Mouse (Mus musculus) MEL (cell line): ENCODE results near the gene Sall1. TPM values are rescaled to one million over a fixed set of nuclear protein-coding genes. Genes with fewer than 3 reads are reported as not detected.

Experiments
- DNase-seq: peaks from one replicate; pipeline ENCODE4 v3.0.0; 2011; ENCODE audit warnings: low read depth, low spot score
- H3K27ac ChIP-seq: 2 replicates; pipeline ENCODE4 v1.5.1; 2012; ENCODE audit warnings: low read depth, mild to moderate bottlenecking, control low read depth, low read length, moderate library complexity; ENCODE audit not compliant: control insufficient read depth
- H3K27me3 ChIP-seq, 2 experiments: fragments of 150-350 bp in 1 of 2; sonication (generic) in 1 of 2; 2 replicates each; pipeline ENCODE4 v1.6.1; 2012; ENCODE audit warnings: low read length in 2 of 2, mild to moderate bottlenecking in 2 of 2, improper control_type of control experiment in 1 of 2, moderate library complexity in 1 of 2; ENCODE audit not compliant: insufficient read depth in 2 of 2, control insufficient read depth in 1 of 2
- H3K36me3 ChIP-seq, 2 experiments: 2 replicates each; pipeline ENCODE4 v1.6.1; 2012 to 2014; ENCODE audit warnings: low read length in 2 of 2, improper control_type of control experiment in 1 of 2, inconsistent platforms in 1 of 2, mild to moderate bottlenecking in 1 of 2; ENCODE audit not compliant: insufficient read depth in 2 of 2, control insufficient read depth in 1 of 2
- H3K4me1 ChIP-seq, 2 experiments: fragments of 150-350 bp in 1 of 2; sonication (generic) in 1 of 2; 2 replicates each; pipeline ENCODE4 v1.6.1; 2012; ENCODE audit warnings: low read length in 2 of 2, improper control_type of control experiment in 1 of 2, mild to moderate bottlenecking in 1 of 2; ENCODE audit not compliant: insufficient read depth in 2 of 2, control insufficient read depth in 1 of 2
- H3K4me3 ChIP-seq, 2 experiments: fragments of 150-350 bp in 1 of 2; sonication (generic) in 1 of 2; 2 replicates each; pipeline ENCODE4 v1.5.1; 2012; ENCODE audit warnings: low read depth in 2 of 2, low read length in 2 of 2, mild to moderate bottlenecking in 2 of 2, moderate library complexity in 2 of 2, control low read depth in 1 of 2, improper control_type of control experiment in 1 of 2; ENCODE audit not compliant: control insufficient read depth in 1 of 2, insufficient read depth in 1 of 2
- H3K79me2 ChIP-seq: 2 replicates; pipeline ENCODE4 v1.6.1; 2012; ENCODE audit warnings: mild to moderate bottlenecking, low read length, moderate library complexity; ENCODE audit not compliant: control insufficient read depth, poor library complexity, insufficient read depth
- H3K9ac ChIP-seq: 2 replicates; pipeline ENCODE4 v1.6.1; 2012; ENCODE audit warnings: low read depth, mild to moderate bottlenecking, control low read depth, low read length, moderate library complexity; ENCODE audit not compliant: control insufficient read depth, poor library complexity, severe bottlenecking
- H3K9me3 ChIP-seq: fragments of 150-350 bp; sonication (generic); replicated peaks from 2 replicates; pipeline ENCODE4 v1.6.1; 2012; ENCODE audit warnings: mild to moderate bottlenecking, low read length, improper control_type of control experiment, moderate library complexity; ENCODE audit not compliant: insufficient read depth
- BHLHE40 ChIP-seq: IDR thresholded peaks from 2 replicates; pipeline ENCODE4 v1.6.1; 2012; ENCODE audit warnings: low read depth, mild to moderate bottlenecking, inconsistent platforms, low read length, improper control_type of control experiment, borderline replicate concordance
- CHD1 ChIP-seq: IDR thresholded peaks from 2 replicates; pipeline ENCODE4 v1.6.1; 2012; ENCODE audit warnings: low read depth, mild to moderate bottlenecking, inconsistent platforms, low read length, improper control_type of control experiment
- CHD2 ChIP-seq: IDR thresholded peaks from 2 replicates; pipeline ENCODE4 v1.6.1; 2011; ENCODE audit warnings: low read length, improper control_type of control experiment
- CTCF ChIP-seq, 3 experiments: IDR thresholded peaks in 2 of 3; conservative IDR thresholded peaks in 1 of 3; 2 replicates each; pipeline ENCODE4 v1.5.1; 2011 to 2012; ENCODE audit warnings: low read length in 3 of 3, low read depth in 2 of 3, mild to moderate bottlenecking in 2 of 3, improper control_type of control experiment in 1 of 3, inconsistent platforms in 1 of 3, mixed read lengths in 1 of 3, moderate library complexity in 1 of 3; ENCODE audit not compliant: control insufficient read depth in 1 of 3, insufficient read depth in 1 of 3, poor library complexity in 1 of 3, severe bottlenecking in 1 of 3
- EP300 ChIP-seq, 2 experiments: IDR thresholded peaks; 2 replicates each; pipeline ENCODE4 v1.6.1; 2011; ENCODE audit warnings: improper control_type of control experiment in 2 of 2, low read length in 2 of 2, low read depth in 1 of 2, mild to moderate bottlenecking in 1 of 2
- HCFC1 ChIP-seq: IDR thresholded peaks from 2 replicates; pipeline ENCODE4 v1.6.1; 2012; ENCODE audit warnings: low read depth, mild to moderate bottlenecking, inconsistent platforms, low read length, improper control_type of control experiment, moderate library complexity
- MAZ ChIP-seq: IDR thresholded peaks from 2 replicates; pipeline ENCODE4 v1.6.1; 2012; ENCODE audit warnings: low read depth, mild to moderate bottlenecking, inconsistent platforms, low read length, improper control_type of control experiment
- MEF2A ChIP-seq: IDR thresholded peaks from 2 replicates; pipeline ENCODE4 v1.6.1; 2014; ENCODE audit warnings: low read depth, mild to moderate bottlenecking, inconsistent platforms, low read length, improper control_type of control experiment; ENCODE audit not compliant: poor library complexity, insufficient replicate concordance, severe bottlenecking; ENCODE audit errors: extremely low read depth
- MXI1 ChIP-seq: IDR thresholded peaks from 2 replicates; pipeline ENCODE4 v1.6.1; 2011; ENCODE audit warnings: mild to moderate bottlenecking, low read depth, low read length, improper control_type of control experiment
- MYB ChIP-seq: IDR thresholded peaks from 2 replicates; pipeline ENCODE4 v1.6.1; 2011; ENCODE audit warnings: mild to moderate bottlenecking, low read depth, low read length, improper control_type of control experiment
- NELFE ChIP-seq: IDR thresholded peaks from 2 replicates; pipeline ENCODE4 v1.6.1; 2011; ENCODE audit warnings: low read depth, low read length, improper control_type of control experiment
- NRF1 ChIP-seq: IDR thresholded peaks from 2 replicates; pipeline ENCODE4 v1.6.1; 2014; ENCODE audit warnings: low read depth, mild to moderate bottlenecking, inconsistent platforms, low read length, improper control_type of control experiment, moderate library complexity; ENCODE audit not compliant: poor library complexity, insufficient read depth, severe bottlenecking
- POLR2A ChIP-seq, 2 experiments: IDR thresholded peaks; 2 replicates each; pipeline ENCODE4 v1.6.1; 2011 to 2012; ENCODE audit warnings: low read length in 2 of 2, mild to moderate bottlenecking in 2 of 2, control low read depth in 1 of 2, improper control_type of control experiment in 1 of 2, low read depth in 1 of 2, moderate library complexity in 1 of 2; ENCODE audit not compliant: control insufficient read depth in 1 of 2, insufficient read depth in 1 of 2, poor library complexity in 1 of 2
- POLR2AphosphoS5 ChIP-seq: IDR thresholded peaks from 2 replicates; pipeline ENCODE4 v1.6.1; 2012; ENCODE audit warnings: low read depth, borderline replicate concordance, mild to moderate bottlenecking, inconsistent platforms, low read length, moderate library complexity, mixed read lengths
- RAD21 ChIP-seq: IDR thresholded peaks from 2 replicates; pipeline ENCODE4 v1.6.1; 2011; ENCODE audit warnings: mild to moderate bottlenecking, low read depth, low read length, improper control_type of control experiment
- RCOR1 ChIP-seq: IDR thresholded peaks from 2 replicates; pipeline ENCODE4 v1.6.1; 2012; ENCODE audit warnings: low read depth, mild to moderate bottlenecking, inconsistent platforms, low read length, improper control_type of control experiment
- SIN3A ChIP-seq: IDR thresholded peaks from 2 replicates; pipeline ENCODE4 v1.6.1; 2012; ENCODE audit warnings: low read length, improper control_type of control experiment, inconsistent platforms
- TAL1 ChIP-seq: IDR thresholded peaks from 2 replicates; pipeline ENCODE4 v1.6.1; 2012; ENCODE audit warnings: mild to moderate bottlenecking, inconsistent platforms, low read length, moderate library complexity, mixed read lengths
- TBP ChIP-seq: IDR thresholded peaks from 2 replicates; pipeline ENCODE4 v1.8.0; 2011; ENCODE audit warnings: low read depth, low read length, improper control_type of control experiment
- ZMIZ1 ChIP-seq: IDR thresholded peaks from 2 replicates; pipeline ENCODE4 v1.6.1; 2012; ENCODE audit warnings: low read depth, mild to moderate bottlenecking, inconsistent platforms, low read length, improper control_type of control experiment, moderate library complexity
- ZNF384 ChIP-seq: IDR thresholded peaks from 2 replicates; pipeline ENCODE4 v1.6.1; 2012; ENCODE audit warnings: low read depth, mild to moderate bottlenecking, inconsistent platforms, low read length, improper control_type of control experiment
- polyA plus RNA-seq, 2 experiments: library from polyadenylated mRNA; stranded (reverse) in 1 of 2; unstranded in 1 of 2; fragments of >175 nt in 1 of 2; fragments of >200 nt in 1 of 2; gene quantifications; 2 replicates each; pipeline versions ENCODE4 v1.2.1 to v1.2.4; 2012; ENCODE audit warnings: low replicate concordance in 2 of 2, low read depth in 1 of 2; ENCODE audit not compliant: insufficient read length in 2 of 2, insufficient read depth in 1 of 2, missing spikeins in 1 of 2
- total RNA-seq: library from RNA; depleted of rRNA; stranded (reverse); fragments of 300-350 nt; gene quantifications from 2 replicates; pipeline ENCODE4 v1.2.3, GENCODE M21; 2012

The Sall1 gene
- total and polyA plus RNA-seq, 3 experiments = not detected

GRCm38 (mm10) chr8:89003336-89003896 is 40.5 kb downstream of the Sall1 start:
- H3K4me1 ChIP-seq = no peaks in the 10 kb centered on the region
- H3K9ac ChIP-seq = no peak overlapping the region
- no peak overlapping the region for H3K27ac ChIP-seq
- no peaks in the 10 kb centered on the region for H3K36me3 ChIP-seq
- no peak for DNase-seq
- TF ChIP-seq MXI1 = no peak
- TF ChIP-seq TBP = no peak
- TF ChIP-seq CTCF (IDR thresholded peaks at IDR 0.05 in 2 of 3, conservative IDR thresholded peaks at IDR 0.05 in 1 of 3; ENCODE audit: control insufficient read depth in 1 of 3, insufficient read depth in 1 of 3, low read depth in 2 of 3, low read length in 3 of 3, poor library complexity in 1 of 3, severe bottlenecking in 1 of 3) = no peak
- no peak for TF ChIP-seq MYB
- TF ChIP-seq TAL1 = no peak
- no peak for TF ChIP-seq POLR2AphosphoS5
- no peak for TF ChIP-seq BHLHE40
- TF ChIP-seq ZNF384 = no peak
- TF ChIP-seq HCFC1 = no peak
- TF ChIP-seq EP300 (IDR thresholded peaks at IDR 0.05; ENCODE audit: low read depth in 1 of 2, low read length in 2 of 2) = no peak
- no peak for TF ChIP-seq POLR2A (IDR thresholded peaks at IDR 0.05; ENCODE audit: control insufficient read depth in 1 of 2, insufficient read depth in 1 of 2, low read depth in 1 of 2, low read length in 2 of 2, poor library complexity in 1 of 2)
- TF ChIP-seq MEF2A = no peak
- no peak for TF ChIP-seq NELFE
- no peaks in the 10 kb centered on the region for H3K9me3 ChIP-seq
- H3K27me3 ChIP-seq = no peaks in the 10 kb centered on the region
- H3K4me3 ChIP-seq = no peak overlapping the region
- no peaks in the 10 kb centered on the region for H3K79me2 ChIP-seq

GRCm38 (mm10) chr8:89002128-89002527 is 41.8 kb downstream of the Sall1 start:
- no peak overlapping the region for H3K4me3 ChIP-seq
- H3K9ac ChIP-seq = no peak overlapping the region
- no peak overlapping the region for H3K27ac ChIP-seq
- DNase-seq = no peak
- TF ChIP-seq CHD2 (no peak), BHLHE40 (no peak)
- no peaks in the 10 kb centered on the region for H3K36me3 ChIP-seq
- no peaks in the 10 kb centered on the region for H3K79me2 ChIP-seq
- no peaks in the 10 kb centered on the region for H3K4me1 ChIP-seq
- no peaks in the 10 kb centered on the region for H3K27me3 ChIP-seq
- H3K9me3 ChIP-seq = no peaks in the 10 kb centered on the region

- H3K36me3 ChIP-seq = no peaks in the 10 kb centered on the region
- H3K4me1 ChIP-seq = no peaks in the 10 kb centered on the region
- no peaks in the 10 kb centered on the region for H3K27me3 ChIP-seq
- H3K9me3 ChIP-seq = no peaks in the 10 kb centered on the region
- H3K79me2 ChIP-seq = no peaks in the 10 kb centered on the region
- no peak overlapping the region for H3K9ac ChIP-seq
- H3K4me3 ChIP-seq = no peak overlapping the region
- TF ChIP-seq RCOR1 (no peak), SIN3A (no peak), ZMIZ1 (no peak), RAD21 (no peak), MXI1 (no peak), NRF1 (no peak), CHD1 (no peak), MAZ (no peak), BHLHE40 (no peak), POLR2AphosphoS5 (no peak)
- H3K27ac ChIP-seq = no peak overlapping the region
- DNase-seq = no peak
Measured at GRCm38 (mm10) chr8:88997276-88997675, 46.7 kb downstream of the Sall1 start.
